8 mouse cellular contexts compared by ENCODE assay signal in the genomic region with DNA sequence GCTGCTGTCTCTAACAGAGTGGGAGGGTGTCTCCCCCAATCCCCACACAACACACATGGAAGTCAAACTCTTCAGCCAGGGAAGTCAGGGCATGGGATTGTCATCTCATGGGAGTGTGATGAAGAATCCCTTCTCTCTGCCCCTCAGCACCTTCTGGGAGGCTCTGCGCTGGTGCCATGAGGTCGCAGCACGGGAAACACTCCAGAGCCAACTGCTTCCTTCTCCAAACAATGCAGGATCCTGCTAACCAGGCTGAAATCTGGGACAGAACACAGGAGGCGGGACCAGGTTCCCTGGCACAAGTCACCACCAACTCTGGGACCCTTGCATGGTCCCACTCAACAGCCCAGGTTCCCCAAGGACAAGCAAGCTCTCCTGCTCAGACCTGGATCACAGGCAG. TPM values are rescaled to one million over a fixed set of nuclear protein-coding genes. Genes with fewer than 3 reads are reported as not detected.
A peak's percentile ranks its signal among the peaks of the same experiment; 100 is the strongest.
DNase-seq lines count a peak whose midpoint lies in the region; ATAC-seq lines count a peak whose summit lies in the region.
"Had no signal": no experiment of that assay in that cellular context is flagged by ENCODE, and none has a peak within 500 bp of the region (broad histone marks: within the 10 kb centered on the region; RNA-seq: fewer than 3 reads in every experiment).

No protein-coding gene starts in this region.

- no peak for ATAC-seq in hindbrain, embryonic 12.5 days (ENCODE audit: low FRiP score)
- no peak for ATAC-seq in midbrain, embryonic 16.5 days
- no peak for ATAC-seq in inflammation-experienced regulatory T-cells, adult 6 months

- peak overlapping the region; percentile 91 for H3K4me3 ChIP-seq in embryonic facial prominence, embryonic 10.5 days
- H3K4me3 ChIP-seq in hindbrain, embryonic 12.5 days = 0 out of 2 replicates have a peak overlapping the region, but pooled peaks have one; percentile 12
- no peak overlapping the region for H3K4me3 ChIP-seq in midbrain, embryonic 16.5 days (ENCODE audit: low read depth, low read length)

- WGBS in embryonic facial prominence, embryonic 10.5 days = 43% methylated on average over 4 of the region's 4 CpGs
- WGBS in hindbrain, embryonic 12.5 days = 57% methylated on average over 4 of the region's 4 CpGs
- 80% methylated on average over 4 of the region's 4 CpGs for WGBS in midbrain, embryonic 16.5 days

- peak overlapping the region; percentile 50 for H3K9ac ChIP-seq in hindbrain, embryonic 12.5 days
- no peak overlapping the region; the same call in 1 of the 2 replicates for H3K9ac ChIP-seq in midbrain, embryonic 16.5 days (ENCODE audit: low read depth, low read length)

- H3K36me3 ChIP-seq in embryonic facial prominence, embryonic 10.5 days (replicated peaks) = peaks cover 18% of the 10 kb centered on the region
- peaks cover 13% of the 10 kb centered on the region for H3K36me3 ChIP-seq in hindbrain, embryonic 12.5 days
- H3K36me3 ChIP-seq in midbrain, embryonic 16.5 days (ENCODE audit: control insufficient read depth, insufficient read depth, low read length) = peaks cover 4% of the 10 kb centered on the region

- peak overlapping the region; percentile 76 for H3K4me2 ChIP-seq in hindbrain, embryonic 12.5 days (replicated peaks)
- H3K4me2 ChIP-seq in midbrain, embryonic 16.5 days (ENCODE audit: low read length) = peak overlapping the region; percentile 96

- H3K27ac ChIP-seq in embryonic facial prominence, embryonic 10.5 days (replicated peaks) = peak overlapping the region; percentile 89
- no peak overlapping the region for H3K27ac ChIP-seq in hindbrain, embryonic 12.5 days
- no peak overlapping the region for H3K27ac ChIP-seq in midbrain, embryonic 16.5 days (ENCODE audit: low read length)

- DNase-seq in kidney, postnatal 14 days = peak; percentile 20
- DNase-seq in kidney, postnatal 10 days = no peak
- DNase-seq in embryonic facial prominence, embryonic 10.5 days (ENCODE audit: low spot score) = no peak
- no peak for DNase-seq in right cerebral cortex, postnatal 10 days (ENCODE audit: low spot score in 2 of 2)
- DNase-seq: left cerebral cortex, postnatal 4 days had no signal

- H3K4me1 ChIP-seq in embryonic facial prominence, embryonic 10.5 days = peaks cover 92% of the 10 kb centered on the region
- H3K4me1 ChIP-seq in hindbrain, embryonic 12.5 days = peaks cover 73% of the 10 kb centered on the region
- H3K4me1 ChIP-seq in midbrain, embryonic 16.5 days (ENCODE audit: control insufficient read depth, insufficient read depth, low read length) = peaks cover 52% of the 10 kb centered on the region

- no peaks in the 10 kb centered on the region for H3K9me3 ChIP-seq in embryonic facial prominence, embryonic 10.5 days
- no peaks in the 10 kb centered on the region for H3K9me3 ChIP-seq in hindbrain, embryonic 12.5 days (replicated peaks)
- H3K9me3 ChIP-seq in midbrain, embryonic 16.5 days (replicated peaks; ENCODE audit: control insufficient read depth, low read length, poor library complexity, severe bottlenecking) = no peaks in the 10 kb centered on the region

- no peaks in the 10 kb centered on the region for H3K27me3 ChIP-seq in embryonic facial prominence, embryonic 10.5 days (replicated peaks; ENCODE audit: low read depth, poor library complexity, severe bottlenecking)
- no peaks in the 10 kb centered on the region for H3K27me3 ChIP-seq in hindbrain, embryonic 12.5 days
- no peaks in the 10 kb centered on the region for H3K27me3 ChIP-seq in midbrain, embryonic 16.5 days (ENCODE audit: control insufficient read depth, insufficient read depth, low read depth, low read length)

RNA-seq across cellular contexts. Expression of a gene that starts 3.7 kb away (rescaled TPM):
- polyA plus RNA-seq in embryonic facial prominence, embryonic 10.5 days (2016; fragmentation: Nextera tagmentation; extraction: Ambion mirVana) = 66.6 and 70.6 TPM in 2 replicates
- polyA plus RNA-seq in hindbrain, embryonic 12.5 days (2016; fragmentation: Nextera tagmentation; extraction: Ambion mirVana) = 111 and 115 TPM in 2 replicates
- polyA plus RNA-seq in midbrain, embryonic 16.5 days (2015; fragmentation: Nextera tagmentation; extraction: Ambion mirVana) = 110 and 117 TPM in 2 replicates
- polyA plus RNA-seq in inflammation-experienced regulatory T-cells, adult 6 months (2017; shearing (Covaris generic)) = 1 to 10 TPM in 1 of 3 experiments, under 1 TPM in 1, not detected in 1; 0.04 to 1.4 TPM

RNA-seq across cellular contexts. Expression of a gene that starts 25.5 kb away (rescaled TPM):
- 10.4 and 11.5 TPM in 2 replicates for polyA plus RNA-seq in embryonic facial prominence, embryonic 10.5 days (2016; fragmentation: Nextera tagmentation; extraction: Ambion mirVana)
- polyA plus RNA-seq in hindbrain, embryonic 12.5 days (2016; fragmentation: Nextera tagmentation; extraction: Ambion mirVana) = 8.8 and 11.3 TPM in 2 replicates
- polyA plus RNA-seq in midbrain, embryonic 16.5 days (2015; fragmentation: Nextera tagmentation; extraction: Ambion mirVana) = 4.4 and 5.4 TPM in 2 replicates
- polyA plus RNA-seq in inflammation-experienced regulatory T-cells, adult 6 months (2017; shearing (Covaris generic)) = 100 to 1,000 TPM; 148 to 195 (median 176) TPM

RNA-seq across cellular contexts. Expression of a gene that starts 49.4 kb away (rescaled TPM):
- 10.0 and 10.7 TPM in 2 replicates for polyA plus RNA-seq in embryonic facial prominence, embryonic 10.5 days (2016; fragmentation: Nextera tagmentation; extraction: Ambion mirVana)
- polyA plus RNA-seq in hindbrain, embryonic 12.5 days (2016; fragmentation: Nextera tagmentation; extraction: Ambion mirVana) = 7.8 and 8.9 TPM in 2 replicates
- polyA plus RNA-seq in midbrain, embryonic 16.5 days (2015; fragmentation: Nextera tagmentation; extraction: Ambion mirVana) = 3.2 TPM in 2 replicates
- polyA plus RNA-seq in inflammation-experienced regulatory T-cells, adult 6 months (2017; shearing (Covaris generic)) = 1 to 10 TPM; 3.7 to 5.9 (median 5.7) TPM

RNA-seq across cellular contexts. Expression of a gene that starts 51.1 kb away (rescaled TPM):
- 11.6 and 12.1 TPM in 2 replicates for polyA plus RNA-seq in embryonic facial prominence, embryonic 10.5 days (2016; fragmentation: Nextera tagmentation; extraction: Ambion mirVana)
- 6.8 and 8.9 TPM in 2 replicates for polyA plus RNA-seq in hindbrain, embryonic 12.5 days (2016; fragmentation: Nextera tagmentation; extraction: Ambion mirVana)
- polyA plus RNA-seq in midbrain, embryonic 16.5 days (2015; fragmentation: Nextera tagmentation; extraction: Ambion mirVana) = 1.6 and 2.1 TPM in 2 replicates
- 1 to 10 TPM; 7.5 to 9.5 (median 7.8) TPM for polyA plus RNA-seq in inflammation-experienced regulatory T-cells, adult 6 months (2017; shearing (Covaris generic))

Comparison
In these comparisons a context has a peak if more than half of its experiments do, and no peak if none do; other contexts are left out.
1. RNA of a gene that starts 3.7 kb away (polyA plus RNA-seq): 111 to 115 TPM in hindbrain, embryonic 12.5 days, 110 to 117 TPM in midbrain, embryonic 16.5 days and 66.6 to 70.6 TPM in embryonic facial prominence, embryonic 10.5 days; 0.04 to 1.4 TPM in inflammation-experienced regulatory T-cells, adult 6 months; every median in the first group is over 10 times any median in the second.
2. RNA of a gene that starts 25.5 kb away (polyA plus RNA-seq): 148 to 195 TPM in inflammation-experienced regulatory T-cells, adult 6 months; 10.4 to 11.5 TPM in embryonic facial prominence, embryonic 10.5 days, 8.8 to 11.3 TPM in hindbrain, embryonic 12.5 days and 4.4 to 5.4 TPM in midbrain, embryonic 16.5 days; every median in the first group is over 10 times any median in the second.